Mouse (Mus musculus): Measurements from ENCODE around the gene Apeh. TPM values are rescaled to one million over a fixed set of nuclear protein-coding genes. Genes with fewer than 3 reads are reported as not detected.

The Apeh gene
- polyA plus RNA-seq, 1 experiment = 206 TPM

GRCm38 (mm10) chr9:108044751-108045492 lies 49.5 kb downstream of the Apeh start:
- TF ChIP-seq CTCF (IDR thresholded peaks at IDR 0.05; ENCODE audit: control insufficient read depth, insufficient read depth, low read length) = 0 out of 2 replicates have a peak, but pooled peaks have one; percentile 19
- TF ChIP-seq POLR2A (IDR thresholded peaks at IDR 0.05; ENCODE audit: borderline replicate concordance, control insufficient read depth, low read depth, low read length) = no peak
- Histone ChIP-seq H3K27ac (ENCODE audit: control insufficient read depth, insufficient read depth, low read depth, low read length, poor library complexity) (no peak overlapping the region), H3K4me3 (replicated peaks; ENCODE audit: control insufficient read depth, low read depth, low read length) (no peak overlapping the region), H3K4me1 (ENCODE audit: control insufficient read depth, insufficient read depth, low read length) (peaks cover 2% of the 10 kb centered on the region)
- 97% methylated on average over 8 of the region's 8 CpGs for WGBS

Other genes starting within 250 kb of the Apeh start
- gene Rbm6, start 221.4 kb downstream of the Apeh start, polyA plus RNA-seq (2011; ENCODE audit: insufficient read depth, insufficient read length, low replicate concordance, missing spikeins) = 78.4 and 110 TPM in 2 replicates
- gene Mon1a, start 206.5 kb downstream of the Apeh start, polyA plus RNA-seq (2011; ENCODE audit: insufficient read depth, insufficient read length, low replicate concordance, missing spikeins) = 6.3 and 12.9 TPM in 2 replicates
- 0.20 and 0.75 TPM in 2 replicates for gene Mst1r, start 187.7 kb downstream of the Apeh start, polyA plus RNA-seq (2011; ENCODE audit: insufficient read depth, insufficient read length, low replicate concordance, missing spikeins)
- gene Actl11, start 166.1 kb downstream of the Apeh start, polyA plus RNA-seq (2011; ENCODE audit: insufficient read depth, insufficient read length, low replicate concordance, missing spikeins) = not detected in 2 replicates
- gene Camkv, start 158.9 kb downstream of the Apeh start, polyA plus RNA-seq (2011; ENCODE audit: insufficient read depth, insufficient read length, low replicate concordance, missing spikeins) = 0.87 TPM in 1 of 2 replicates, not detected in the other
- 27.0 and 30.0 TPM in 2 replicates for gene Traip, start 144.5 kb downstream of the Apeh start, polyA plus RNA-seq (2011; ENCODE audit: insufficient read depth, insufficient read length, low replicate concordance, missing spikeins)
- 138 and 310 TPM in 2 replicates for gene Uba7, start 119.1 kb downstream of the Apeh start, polyA plus RNA-seq (2011; ENCODE audit: insufficient read depth, insufficient read length, low replicate concordance, missing spikeins)
- gene Gm20661, start 111.5 kb downstream of the Apeh start, polyA plus RNA-seq (2011; ENCODE audit: insufficient read depth, insufficient read length, low replicate concordance, missing spikeins) = 4.7 TPM in 1 of 2 replicates, not detected in the other
- gene Inka1, start 108.7 kb downstream of the Apeh start, polyA plus RNA-seq (2011; ENCODE audit: insufficient read depth, insufficient read length, low replicate concordance, missing spikeins) = 27.9 and 32.3 TPM in 2 replicates
- 10.6 and 23.4 TPM in 2 replicates for gene Cdhr4, start 102.1 kb downstream of the Apeh start, polyA plus RNA-seq (2011; ENCODE audit: insufficient read depth, insufficient read length, low replicate concordance, missing spikeins)
- gene Gm20662, start 98.3 kb downstream of the Apeh start, polyA plus RNA-seq (2011; ENCODE audit: insufficient read depth, insufficient read length, low replicate concordance, missing spikeins) = not detected in 2 replicates
- gene Ip6k1, start 92.1 kb downstream of the Apeh start, polyA plus RNA-seq (2011; ENCODE audit: insufficient read depth, insufficient read length, low replicate concordance, missing spikeins) = 54.3 and 99.5 TPM in 2 replicates
- 9.9 and 17.9 TPM in 2 replicates for gene Gmppb, start 45.4 kb downstream of the Apeh start, polyA plus RNA-seq (2011; ENCODE audit: insufficient read depth, insufficient read length, low replicate concordance, missing spikeins)
- 1.0 and 1.6 TPM in 2 replicates for gene Amigo3, start 41.4 kb downstream of the Apeh start, polyA plus RNA-seq (2011; ENCODE audit: insufficient read depth, insufficient read length, low replicate concordance, missing spikeins)
- 2.0 and 10.1 TPM in 2 replicates for gene Mst1, start 14.2 kb downstream of the Apeh start, polyA plus RNA-seq (2011; ENCODE audit: insufficient read depth, insufficient read length, low replicate concordance, missing spikeins)
- 296 and 393 TPM in 2 replicates for gene Rnf123, start 11.3 kb downstream of the Apeh start, polyA plus RNA-seq (2011; ENCODE audit: insufficient read depth, insufficient read length, low replicate concordance, missing spikeins)
- gene Bsn, start 95.8 kb upstream of the Apeh start, polyA plus RNA-seq (2011; ENCODE audit: insufficient read depth, insufficient read length, low replicate concordance, missing spikeins) = 1.1 and 1.9 TPM in 2 replicates
- gene Dag1, start 169.4 kb upstream of the Apeh start, polyA plus RNA-seq (2011; ENCODE audit: insufficient read depth, insufficient read length, low replicate concordance, missing spikeins) = 2.6 and 2.7 TPM in 2 replicates
- 2.3 TPM in 2 replicates for gene Nicn1, start 195.8 kb upstream of the Apeh start, polyA plus RNA-seq (2011; ENCODE audit: insufficient read depth, insufficient read length, low replicate concordance, missing spikeins)
- gene Amt, start 202.2 kb upstream of the Apeh start, polyA plus RNA-seq (2011; ENCODE audit: insufficient read depth, insufficient read length, low replicate concordance, missing spikeins) = 1.7 and 15.2 TPM in 2 replicates
- gene Rhoa, start 211.5 kb upstream of the Apeh start, polyA plus RNA-seq (2011; ENCODE audit: insufficient read depth, insufficient read length, low replicate concordance, missing spikeins) = 138 and 223 TPM in 2 replicates
- 5.6 and 13.2 TPM in 2 replicates for gene Tcta, start 211.6 kb upstream of the Apeh start, polyA plus RNA-seq (2011; ENCODE audit: insufficient read depth, insufficient read length, low replicate concordance, missing spikeins)
- 1,398 and 2,156 TPM in 2 replicates for gene Gpx1, start 244.3 kb upstream of the Apeh start, polyA plus RNA-seq (2011; ENCODE audit: insufficient read depth, insufficient read length, low replicate concordance, missing spikeins)